Mouse (Mus musculus) liver, embryonic 12.5 days (tissue): ENCODE measurements around the gene Slc15a5. TPM values are rescaled to one million over a fixed set of nuclear protein-coding genes. Genes with fewer than 3 reads are reported as not detected.

ENCODE experiments used
- ATAC-seq: fragments of 200-750 bp; cut with Nextera tagmentation; 2 replicates; pipeline ENCODE4 v1.8.0; 2017; ENCODE audit warnings: moderate number of reproducible peaks, mild to moderate bottlenecking, moderate library complexity
- H3K27ac ChIP-seq: fragments of 300-500 bp; sonication (generic); 2 replicates; pipeline ENCODE4 v1.5.1; 2016; ENCODE audit warnings: mild to moderate bottlenecking
- H3K27me3 ChIP-seq: fragments of 300-500 bp; sonication (generic); replicated peaks from 2 replicates; pipeline ENCODE4 v1.6.1; 2016; ENCODE audit warnings: mild to moderate bottlenecking, moderate library complexity
- H3K36me3 ChIP-seq: fragments of 300-500 bp; sonication (generic); 2 replicates; pipeline ENCODE4 v1.6.1; 2016; ENCODE audit warnings: mild to moderate bottlenecking, moderate library complexity
- H3K4me1 ChIP-seq: fragments of 300-500 bp; sonication (generic); 2 replicates; pipeline ENCODE4 v1.6.1; 2016
- H3K4me2 ChIP-seq: fragments of 300-500 bp; sonication (generic); 2 replicates; pipeline ENCODE4 v1.6.1; 2016; ENCODE audit warnings: mild to moderate bottlenecking, moderate library complexity
- H3K4me3 ChIP-seq: fragments of 300-500 bp; sonication (generic); 2 replicates; pipeline ENCODE4 v1.5.1; 2016; ENCODE audit warnings: mild to moderate bottlenecking, moderate library complexity
- H3K9ac ChIP-seq: fragments of 300-500 bp; sonication (generic); 2 replicates; pipeline ENCODE4 v1.6.1; 2016; ENCODE audit warnings: mild to moderate bottlenecking, moderate library complexity
- H3K9me3 ChIP-seq: fragments of 300-500 bp; sonication (generic); replicated peaks from 2 replicates; pipeline ENCODE4 v1.6.1; 2016; ENCODE audit warnings: mild to moderate bottlenecking, moderate library complexity
- WGBS: fragments of 180-500 bp; shearing (Covaris S2); methylation state at CpG from one replicate; pipeline ENCODE4 v1.1.7; 2016; ENCODE audit not compliant: insufficient replicate concordance; 5-methylcytosine and 5-hydroxymethylcytosine counted together
- polyA plus RNA-seq: library from polyadenylated mRNA; unstranded; fragments of >200 nt; fragmentation: Nextera tagmentation; extraction: Ambion mirVana; gene quantifications from 2 replicates; pipeline ENCODE4 v1.2.1, GENCODE M21; 2016

Slc15a5 gene
- polyA plus RNA-seq, 1 experiment from 2014 or later: not detected

DNA sequence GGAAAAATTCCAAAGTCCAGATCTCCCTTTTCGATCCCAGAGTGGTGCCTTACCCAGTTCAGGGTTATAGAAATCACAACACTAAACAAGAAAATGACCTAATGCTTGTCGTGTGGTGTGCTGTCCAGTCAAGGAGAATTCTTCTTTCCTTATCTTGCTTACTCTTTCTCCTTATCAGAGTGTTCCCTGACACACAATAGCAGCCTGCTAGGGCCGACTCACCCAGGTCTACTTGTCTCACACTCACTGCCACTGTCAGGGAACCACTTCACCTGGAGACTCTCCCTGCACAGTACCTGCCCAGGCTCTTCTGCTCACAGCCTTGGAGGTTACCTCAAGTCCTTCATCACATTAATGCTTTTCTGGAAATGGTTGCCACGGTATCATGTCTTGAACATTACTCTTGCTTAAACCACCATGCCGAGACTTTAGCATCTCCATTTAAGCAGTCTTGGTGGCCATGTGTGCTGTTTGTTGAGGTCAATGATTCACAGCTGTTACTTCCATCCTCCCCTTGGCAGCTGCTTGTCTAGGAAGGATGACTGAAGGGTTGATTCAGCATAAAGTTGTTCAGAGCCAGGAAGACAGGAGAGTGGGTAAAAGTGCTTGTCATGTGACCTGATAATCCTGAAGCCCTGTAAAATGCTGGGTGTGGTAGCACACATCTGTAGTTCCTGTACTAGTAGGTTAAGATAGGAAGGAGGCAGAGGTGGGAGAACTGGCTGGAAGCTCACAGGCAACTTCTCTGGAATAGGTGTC is 1.9 kb downstream of the Slc15a5 start:
- no peak overlapping the region for H3K4me3 ChIP-seq
- 59% methylated on average over 5 of the region's 5 CpGs for WGBS

DNA sequence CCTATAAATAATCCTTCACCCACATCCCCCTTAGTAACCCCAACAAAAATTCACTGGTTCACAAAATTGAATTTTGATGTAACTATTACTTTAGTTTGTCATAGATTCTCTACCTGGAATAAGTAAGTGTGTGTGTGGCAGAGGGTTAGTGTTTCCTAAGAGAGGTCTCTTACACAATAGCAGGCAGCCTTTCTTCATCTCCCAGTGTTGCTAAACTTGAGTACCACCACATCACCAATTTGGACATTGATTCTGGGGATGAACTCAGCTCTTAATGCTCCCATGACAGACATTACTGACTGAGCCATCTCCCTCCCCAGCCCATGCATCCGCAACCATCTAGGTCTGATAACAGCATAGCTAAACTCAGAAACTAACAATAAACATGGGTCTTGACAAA is 4.0 kb downstream of the Slc15a5 start:
- Histone ChIP-seq H3K4me3 (no peak overlapping the region), H3K9me3 (no peaks in the 10 kb centered on the region), H3K27ac (no peak overlapping the region), H3K27me3 (no peaks in the 10 kb centered on the region), H3K36me3 (no peaks in the 10 kb centered on the region), H3K9ac (no peak overlapping the region), H3K4me1 (no peaks in the 10 kb centered on the region), H3K4me2 (no peak overlapping the region)
- no peak for ATAC-seq
- WGBS: 79% methylated on average over 1 of the region's 1 CpGs

More for the DNA sequence above, 1.9 kb downstream of the Slc15a5 start:
- Histone ChIP-seq H3K9me3 (no peaks in the 10 kb centered on the region), H3K36me3 (no peaks in the 10 kb centered on the region), H3K4me2 (no peak overlapping the region), H3K27ac (no peak overlapping the region), H3K4me1 (no peaks in the 10 kb centered on the region), H3K27me3 (no peaks in the 10 kb centered on the region), H3K9ac (no peak overlapping the region)
- no peak for ATAC-seq

DNA sequence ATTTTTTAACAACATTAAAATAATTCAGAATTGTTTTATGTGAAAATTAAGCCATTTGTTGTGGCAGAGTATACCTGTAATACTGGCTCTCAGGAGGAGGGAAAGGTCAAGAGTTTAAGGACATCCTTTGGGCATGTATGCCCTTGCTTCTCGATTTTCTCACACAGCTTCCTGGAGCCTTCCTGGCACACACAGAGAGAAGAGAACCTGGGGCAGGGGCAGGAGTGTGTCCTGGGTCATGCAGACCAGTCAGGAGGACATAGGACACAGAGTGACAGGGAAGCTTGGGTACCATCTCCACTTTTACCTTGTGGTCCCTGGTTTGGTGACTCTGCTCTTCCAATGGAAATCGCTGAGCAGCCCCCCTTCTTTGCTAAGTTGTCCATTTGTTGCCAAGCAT is 6.2 kb downstream of the Slc15a5 start:
- no peaks in the 10 kb centered on the region for H3K4me1 ChIP-seq
- no peaks in the 10 kb centered on the region for H3K36me3 ChIP-seq
- no peak overlapping the region for H3K4me3 ChIP-seq
- no peak overlapping the region for H3K4me2 ChIP-seq
- no peaks in the 10 kb centered on the region for H3K27me3 ChIP-seq
- ATAC-seq: no peak
- no peak overlapping the region for H3K9ac ChIP-seq
- WGBS: 44% methylated on average over 2 of the region's 2 CpGs
- H3K9me3 ChIP-seq: no peaks in the 10 kb centered on the region
- no peak overlapping the region for H3K27ac ChIP-seq

GRCm38 (mm10) chr6:138072963-138073339 is 6.8 kb downstream of the Slc15a5 start:
- ATAC-seq: no peak
- WGBS: 69% methylated on average over 8 of the region's 8 CpGs
- Histone ChIP-seq H3K4me2 (no peak overlapping the region), H3K9me3 (no peaks in the 10 kb centered on the region), H3K27me3 (no peaks in the 10 kb centered on the region), H3K9ac (no peak overlapping the region), H3K4me1 (no peaks in the 10 kb centered on the region), H3K4me3 (no peak overlapping the region), H3K36me3 (no peaks in the 10 kb centered on the region), H3K27ac (no peak overlapping the region)

DNA sequence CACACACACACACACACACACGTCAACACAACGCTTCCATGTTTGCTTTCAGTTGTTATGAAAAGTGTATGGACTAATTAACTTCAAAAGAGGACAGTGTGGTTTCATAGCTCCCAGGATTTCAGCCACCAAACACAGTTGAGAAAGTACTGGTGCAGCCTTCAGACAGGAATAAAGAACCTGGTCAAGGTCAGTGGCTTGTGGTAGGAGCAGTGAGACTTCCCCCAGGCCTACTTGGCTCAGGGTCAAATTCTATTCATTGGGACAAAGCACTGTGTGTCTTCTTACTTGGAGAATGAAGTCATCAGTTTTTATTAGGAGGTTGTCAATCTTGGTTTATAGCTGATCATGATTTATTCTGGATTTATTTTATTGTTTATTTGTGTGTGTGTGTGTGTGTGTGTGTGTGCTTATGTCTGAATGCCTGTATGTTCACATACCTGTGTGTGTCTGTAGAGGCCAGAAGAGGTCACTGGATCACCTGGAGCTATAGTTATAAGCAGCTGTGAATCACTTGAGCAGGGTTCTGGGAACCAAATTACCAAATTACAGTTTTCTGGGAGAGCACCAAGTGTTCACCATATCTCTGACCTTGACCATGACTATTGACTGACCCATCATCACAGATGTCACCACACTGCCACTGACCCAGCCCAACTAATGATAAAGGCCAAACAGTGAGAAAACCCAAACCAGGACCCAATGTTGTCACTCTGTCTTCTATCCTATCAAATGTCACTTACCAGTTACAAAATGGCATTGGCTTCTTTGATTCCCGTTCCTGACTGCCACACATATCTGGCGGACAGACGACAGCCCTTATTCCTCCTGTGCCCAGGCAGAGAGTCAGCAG is 7.4 kb downstream of the Slc15a5 start:
- Histone ChIP-seq H3K9me3 (no peaks in the 10 kb centered on the region), H3K36me3 (no peaks in the 10 kb centered on the region), H3K4me2 (no peak overlapping the region), H3K27ac (no peak overlapping the region), H3K4me3 (no peak overlapping the region), H3K9ac (no peak overlapping the region), H3K4me1 (no peaks in the 10 kb centered on the region), H3K27me3 (no peaks in the 10 kb centered on the region)
- no peak for ATAC-seq
- 72% methylated on average over 5 of the region's 5 CpGs for WGBS

GRCm38 (mm10) chr6:138071505-138072107 is 8.1 kb downstream of the Slc15a5 start:
- no peak for ATAC-seq
- H3K36me3 ChIP-seq: no peaks in the 10 kb centered on the region
- H3K27ac ChIP-seq: no peak overlapping the region
- no peaks in the 10 kb centered on the region for H3K9me3 ChIP-seq
- WGBS: 66% methylated on average over 4 of the region's 4 CpGs
- H3K27me3 ChIP-seq: no peaks in the 10 kb centered on the region
- H3K9ac ChIP-seq: no peak overlapping the region
- H3K4me3 ChIP-seq: no peak overlapping the region
- no peaks in the 10 kb centered on the region for H3K4me1 ChIP-seq
- no peak overlapping the region for H3K4me2 ChIP-seq

- Histone ChIP-seq H3K9me3 (no peaks in the 10 kb centered on the region), H3K4me1 (no peaks in the 10 kb centered on the region), H3K9ac (no peak overlapping the region), H3K27me3 (no peaks in the 10 kb centered on the region), H3K4me2 (no peak overlapping the region), H3K27ac (no peak overlapping the region), H3K36me3 (no peaks in the 10 kb centered on the region), H3K4me3 (no peak overlapping the region)
- WGBS: 73% methylated on average over 13 of the region's 13 CpGs
- ATAC-seq: no peak
Observed at GRCm38 (mm10) chr6:138070720-138071504, 8.8 kb downstream of the Slc15a5 start.

- H3K36me3 ChIP-seq: no peaks in the 10 kb centered on the region
- 71% methylated on average over 10 of the region's 10 CpGs for WGBS
- H3K4me1 ChIP-seq: no peaks in the 10 kb centered on the region
- no peak overlapping the region for H3K9ac ChIP-seq
- no peak for ATAC-seq
- no peaks in the 10 kb centered on the region for H3K9me3 ChIP-seq
- H3K27me3 ChIP-seq: no peaks in the 10 kb centered on the region
- H3K27ac ChIP-seq: no peak overlapping the region
- no peak overlapping the region for H3K4me2 ChIP-seq
- H3K4me3 ChIP-seq: no peak overlapping the region
Observed at GRCm38 (mm10) chr6:138069921-138070320, 9.8 kb downstream of the Slc15a5 start.

- Histone ChIP-seq H3K36me3 (no peaks in the 10 kb centered on the region), H3K4me3 (no peak overlapping the region), H3K4me1 (no peaks in the 10 kb centered on the region), H3K4me2 (no peak overlapping the region), H3K9me3 (no peaks in the 10 kb centered on the region), H3K9ac (no peak overlapping the region), H3K27me3 (no peaks in the 10 kb centered on the region), H3K27ac (no peak overlapping the region)
- 41% methylated on average over 15 of the region's 15 CpGs for WGBS
- ATAC-seq: no peak
Observed at GRCm38 (mm10) chr6:138055572-138055971, 24.1 kb downstream of the Slc15a5 start.

GRCm38 (mm10) chr6:138054956-138055355 is 24.8 kb downstream of the Slc15a5 start:
- Histone ChIP-seq H3K9me3 (no peaks in the 10 kb centered on the region), H3K27me3 (no peaks in the 10 kb centered on the region), H3K4me1 (no peaks in the 10 kb centered on the region), H3K4me3 (no peak overlapping the region), H3K36me3 (no peaks in the 10 kb centered on the region), H3K27ac (no peak overlapping the region), H3K9ac (no peak overlapping the region), H3K4me2 (no peak overlapping the region)
- WGBS: 71% methylated on average over 12 of the region's 12 CpGs
- no peak for ATAC-seq

DNA sequence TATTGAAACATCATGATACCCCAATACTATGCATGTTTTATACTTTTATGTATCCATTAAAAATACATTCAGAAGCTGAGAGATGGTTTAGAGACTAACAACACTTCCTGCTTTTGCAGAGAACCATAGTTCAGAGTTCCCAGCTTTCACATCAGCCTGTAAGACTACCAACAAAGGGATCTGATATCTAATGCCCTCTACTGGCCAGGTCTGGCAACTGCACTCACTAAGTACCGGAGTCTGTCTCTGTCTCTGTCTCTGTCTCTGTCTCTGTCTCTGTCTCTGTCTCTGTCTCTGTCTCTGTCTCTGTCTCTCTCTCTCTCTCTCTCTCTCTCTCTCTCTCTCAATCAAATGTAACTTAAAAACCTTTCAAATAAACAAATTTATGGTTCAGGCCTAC is 25.6 kb downstream of the Slc15a5 start:
- Histone ChIP-seq H3K4me1 (no peaks in the 10 kb centered on the region), H3K9ac (no peak overlapping the region), H3K27ac (no peak overlapping the region), H3K9me3 (no peaks in the 10 kb centered on the region), H3K4me2 (no peak overlapping the region), H3K36me3 (no peaks in the 10 kb centered on the region), H3K4me3 (no peak overlapping the region), H3K27me3 (no peaks in the 10 kb centered on the region)
- ATAC-seq: no peak
- WGBS: 50% methylated on average over 1 of the region's 1 CpGs
